Mouse (Mus musculus): ENCODE results near the gene Myl6.

GRCm38 (mm10) chr10:128524111-128524731, 30.3 kb upstream of the Myl6 start:
- TF ChIP-seq CTCF (IDR thresholded peaks at IDR 0.05; ENCODE audit: low read depth) (no peak), EP300 (IDR thresholded peaks at IDR 0.05; ENCODE audit: low read depth) (no peak)

Measured in liver, embryonic 14.5 days (tissue).